Mouse (Mus musculus) myocyte (in vitro differentiated cells): ENCODE results near the gene Abca17. TPM values are rescaled to one million over a fixed set of nuclear protein-coding genes. Genes with fewer than 3 reads are reported as not detected.

Experiments used
- H3K27me3 ChIP-seq: one replicate; pipeline ENCODE4 v1.6.1; 2011; ENCODE audit not compliant: control insufficient read depth, insufficient read depth, insufficient read length
- H3K36me3 ChIP-seq: one replicate; pipeline ENCODE4 v1.6.1; 2011; ENCODE audit not compliant: control insufficient read depth, insufficient read depth
- H3K4me2 ChIP-seq: one replicate; pipeline ENCODE4 v1.6.1; 2011; ENCODE audit warnings: low read depth, control low read depth
- H3K4me3 ChIP-seq: one replicate; pipeline ENCODE4 v1.5.1; 2011; ENCODE audit warnings: mild to moderate bottlenecking, control low read depth, moderate library complexity
- H3K79me2 ChIP-seq: one replicate; pipeline ENCODE4 v1.6.1; 2011; ENCODE audit not compliant: control insufficient read depth, insufficient read depth
- H3ac ChIP-seq: one replicate; pipeline ENCODE4 v1.6.1; 2011; ENCODE audit not compliant: control insufficient read depth, insufficient read length
- CEBPB ChIP-seq: IDR thresholded peaks from 2 replicates; pipeline ENCODE4 v1.6.1; 2011; ENCODE audit warnings: mild to moderate bottlenecking, moderate library complexity; ENCODE audit not compliant: poor library complexity, insufficient read depth, severe bottlenecking
- E2F4 ChIP-seq: IDR thresholded peaks from one replicate; pipeline ENCODE4 v1.6.1; 2011; ENCODE audit warnings: mild to moderate bottlenecking, control low read depth, moderate library complexity; ENCODE audit not compliant: insufficient read depth
- MAX ChIP-seq: IDR thresholded peaks from one replicate; pipeline ENCODE4 v1.6.1; 2011; ENCODE audit warnings: low read depth, mild to moderate bottlenecking, control low read depth
- MYOD1 ChIP-seq, 3 experiments: IDR thresholded peaks; one replicate each; pipeline ENCODE4 v1.6.1; 2011; ENCODE audit warnings: control low read depth in 2 of 3, low read depth in 2 of 3, mild to moderate bottlenecking in 2 of 3, moderate library complexity in 1 of 3; ENCODE audit not compliant: insufficient read length in 2 of 3, control insufficient read depth in 1 of 3
- MYOG ChIP-seq, 3 experiments: IDR thresholded peaks; one replicate each; pipeline ENCODE4 v1.6.1; 2011; ENCODE audit warnings: control low read depth in 2 of 3, low read depth in 2 of 3, mild to moderate bottlenecking in 2 of 3; ENCODE audit not compliant: insufficient read length in 2 of 3, control insufficient read depth in 1 of 3, insufficient read depth in 1 of 3
- POLR2A ChIP-seq: IDR thresholded peaks from one replicate; pipeline ENCODE4 v1.6.1; 2011; ENCODE audit warnings: low read depth, mild to moderate bottlenecking, control low read depth, moderate library complexity; ENCODE audit not compliant: insufficient read length
- POLR2AphosphoS2 ChIP-seq: IDR thresholded peaks from one replicate; pipeline ENCODE4 v1.6.1; 2011; ENCODE audit warnings: low read depth, control low read depth; ENCODE audit not compliant: insufficient read length
- REST ChIP-seq: IDR thresholded peaks from one replicate; pipeline ENCODE4 v1.6.1; 2011; ENCODE audit warnings: mild to moderate bottlenecking, control low read depth, moderate library complexity; ENCODE audit not compliant: insufficient read depth, insufficient read length
- SRF ChIP-seq: IDR thresholded peaks from one replicate; pipeline ENCODE4 v1.6.1; 2011; ENCODE audit warnings: low read depth; ENCODE audit not compliant: control insufficient read depth, insufficient read length
- TCF12 ChIP-seq: IDR thresholded peaks from one replicate; pipeline ENCODE4 v1.6.1; 2011; ENCODE audit warnings: mild to moderate bottlenecking, control low read depth; ENCODE audit not compliant: poor library complexity, insufficient read depth, severe bottlenecking
- TCF3 ChIP-seq: IDR thresholded peaks from one replicate; pipeline ENCODE4 v1.6.1; 2011; ENCODE audit warnings: low read depth, control low read depth; ENCODE audit not compliant: insufficient read length
- USF1 ChIP-seq: IDR thresholded peaks from one replicate; pipeline ENCODE4 v1.6.1; 2011; ENCODE audit warnings: low read depth, mild to moderate bottlenecking, control low read depth, moderate library complexity
- polyA plus RNA-seq: library from polyadenylated mRNA; unstranded; fragments of >200 nt; fragmentation: generic; extraction: Trizol; gene quantifications from one replicate; pipeline ENCODE4 v1.2.1, GENCODE M21; 2012; ENCODE audit warnings: missing spikeins

The Abca17 gene
- polyA plus RNA-seq: not detected

DNA sequence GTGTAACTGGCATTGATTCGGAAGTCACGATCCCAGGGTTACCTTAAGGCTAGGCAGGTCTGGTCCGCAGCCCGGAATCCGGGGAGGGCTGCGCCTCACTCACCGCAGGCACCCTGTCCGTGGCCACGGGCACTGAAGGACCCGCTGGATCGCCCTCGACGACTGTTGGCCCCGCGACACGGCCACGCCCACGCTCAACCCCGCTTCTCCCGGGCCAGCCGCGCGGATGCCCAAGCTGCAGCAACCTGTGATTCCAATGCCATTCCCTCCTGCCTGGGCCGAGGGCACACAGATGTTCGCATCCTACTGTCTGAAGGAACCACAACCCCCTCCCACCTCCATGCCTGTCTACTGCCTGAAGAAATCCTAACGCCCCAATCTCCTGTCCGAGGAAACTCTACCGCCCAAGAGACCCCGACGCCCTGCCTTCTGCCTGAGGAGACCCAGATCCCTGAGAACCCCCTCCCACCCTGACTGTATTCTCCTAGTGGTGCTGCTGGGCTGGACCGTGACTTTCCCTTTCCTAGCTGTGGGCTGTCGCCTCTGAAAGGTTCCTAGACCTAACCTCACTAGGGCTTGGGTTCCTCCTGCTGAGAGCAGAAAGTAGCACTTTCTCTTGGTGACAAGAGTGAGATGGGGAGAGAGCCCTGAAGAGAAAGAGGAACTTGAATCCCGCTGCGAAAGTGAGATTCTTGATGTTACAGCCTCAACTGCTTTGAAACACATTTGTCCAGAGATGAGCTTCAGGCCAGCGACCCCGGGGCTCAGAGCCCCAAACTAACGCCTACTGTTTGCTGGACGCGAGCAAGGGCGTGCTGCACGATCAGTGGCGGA, at the start of gene Abca17:
Gene Abca17 (minus strand): TSS at position 143 of the 834 bp plus-strand sequence.
- no peaks in the 10 kb centered on the region for H3K36me3 ChIP-seq
- H3K4me2 ChIP-seq: peak within 1 kb of the TSS; percentile 94
- H3ac ChIP-seq: no peak within 1 kb of the TSS
- H3K79me2 ChIP-seq: no peaks in the 10 kb centered on the region
- TF ChIP-seq SRF: no peak
- TF ChIP-seq CEBPB: no peak
- TF ChIP-seq USF1: no peak
- no peak for TF ChIP-seq POLR2A
- TF ChIP-seq POLR2AphosphoS2: no peak
- TF ChIP-seq E2F4: no peak
- no peak for TF ChIP-seq TCF12
- no peak for TF ChIP-seq REST
- no peak for TF ChIP-seq MAX
- no peak for TF ChIP-seq TCF3
- TF ChIP-seq MYOD1 (IDR thresholded peaks at IDR 0.05; ENCODE audit: control insufficient read depth in 1 of 3, insufficient read length in 2 of 3, low read depth in 2 of 3): no peak
- no peak for TF ChIP-seq MYOG (IDR thresholded peaks at IDR 0.05; ENCODE audit: control insufficient read depth in 1 of 3, insufficient read depth in 1 of 3, insufficient read length in 2 of 3, low read depth in 2 of 3)
- peaks cover 12% of the 10 kb centered on the region for H3K27me3 ChIP-seq
- peak within 1 kb of the TSS; percentile 14 for H3K4me3 ChIP-seq

DNA sequence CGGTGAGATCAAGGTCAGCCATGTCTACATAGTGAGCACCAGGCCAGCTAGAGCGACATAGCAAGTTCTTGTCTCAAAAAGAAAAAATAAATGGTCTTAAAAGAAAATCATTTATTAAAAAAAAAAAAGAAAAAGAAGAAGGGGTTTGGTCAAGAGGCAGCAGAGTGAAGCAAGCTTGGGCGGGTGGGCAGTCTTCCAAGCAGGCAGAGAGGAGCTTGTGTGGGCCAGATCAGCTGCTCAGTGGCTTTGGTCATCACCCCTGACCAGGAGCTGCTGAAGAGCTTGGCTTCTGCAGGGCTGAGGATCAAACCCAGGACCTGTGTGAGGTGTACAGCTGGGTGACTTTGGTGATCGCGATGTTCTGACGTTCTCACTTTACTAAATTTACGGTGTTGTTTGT, 43.6 kb upstream of the Abca17 start:
- Histone ChIP-seq H3ac (no peak overlapping the region), H3K4me3 (no peak overlapping the region), H3K36me3 (no peaks in the 10 kb centered on the region), H3K27me3 (peaks cover 40% of the 10 kb centered on the region), H3K79me2 (no peaks in the 10 kb centered on the region), H3K4me2 (no peak overlapping the region)
- TF ChIP-seq MYOG (IDR thresholded peaks at IDR 0.05; ENCODE audit: control insufficient read depth in 1 of 3, insufficient read depth in 1 of 3, insufficient read length in 2 of 3, low read depth in 2 of 3): peak in 1 of 3 experiments; percentile 41
- no peak for TF ChIP-seq MAX

DNA sequence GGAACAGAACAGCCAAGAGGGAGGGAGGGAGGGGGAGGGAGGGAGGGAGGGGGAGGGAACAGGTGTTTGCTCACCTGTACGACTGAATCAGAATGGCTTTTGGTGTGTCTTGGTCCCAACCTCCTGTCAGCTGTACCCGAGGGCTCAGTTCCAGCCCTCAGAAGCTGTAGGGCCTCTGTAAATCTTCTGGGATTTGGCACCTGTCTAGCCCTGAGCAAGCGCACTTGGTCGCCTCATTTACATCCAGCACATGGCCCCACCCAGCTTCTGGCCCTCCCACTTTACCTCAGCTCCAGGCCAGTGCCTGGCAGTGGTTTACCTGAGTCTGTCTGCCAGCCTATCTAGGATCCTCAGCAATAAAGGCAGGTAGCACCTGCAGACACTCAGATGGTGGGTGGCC, 42.7 kb upstream of the Abca17 start:
- no peak overlapping the region for H3ac ChIP-seq
- peaks cover 36% of the 10 kb centered on the region for H3K27me3 ChIP-seq
- H3K4me3 ChIP-seq: no peak overlapping the region
- H3K79me2 ChIP-seq: no peaks in the 10 kb centered on the region
- TF ChIP-seq REST (no peak), MYOG (IDR thresholded peaks at IDR 0.05; ENCODE audit: control insufficient read depth in 1 of 3, insufficient read depth in 1 of 3, insufficient read length in 2 of 3, low read depth in 2 of 3) (no peak)
- H3K4me2 ChIP-seq: no peak overlapping the region
- H3K36me3 ChIP-seq: no peaks in the 10 kb centered on the region

DNA sequence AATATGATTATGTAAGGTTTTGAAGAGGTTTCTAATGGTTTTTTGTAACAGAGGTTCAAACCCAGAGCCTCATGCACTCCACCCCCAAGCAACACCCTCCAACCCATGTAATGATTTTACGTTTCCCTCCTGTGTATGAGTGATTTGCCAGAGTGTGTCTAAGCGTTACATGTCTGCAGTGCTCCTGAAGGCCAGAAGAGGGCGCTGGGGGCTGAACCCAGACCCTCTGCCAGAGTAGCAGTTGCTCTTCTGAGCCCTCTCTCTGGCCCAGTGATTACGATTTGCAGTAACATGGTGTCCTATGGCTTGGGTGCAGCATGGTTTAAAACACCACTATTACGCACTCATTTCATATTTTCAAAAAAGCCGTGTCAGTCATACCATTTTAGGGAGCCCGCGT, 40.3 kb upstream of the Abca17 start:
- no peak for TF ChIP-seq POLR2AphosphoS2
- TF ChIP-seq SRF: no peak
- TF ChIP-seq USF1: no peak
- TF ChIP-seq MAX: no peak
- TF ChIP-seq TCF3: no peak
- TF ChIP-seq POLR2A: no peak
- no peak for TF ChIP-seq REST
- no peak for TF ChIP-seq MYOG (IDR thresholded peaks at IDR 0.05; ENCODE audit: control insufficient read depth in 1 of 3, insufficient read depth in 1 of 3, insufficient read length in 2 of 3, low read depth in 2 of 3)
- TF ChIP-seq CEBPB: no peak
- no peak for TF ChIP-seq TCF12
- no peak for TF ChIP-seq MYOD1 (IDR thresholded peaks at IDR 0.05; ENCODE audit: control insufficient read depth in 1 of 3, insufficient read length in 2 of 3, low read depth in 2 of 3)
- TF ChIP-seq E2F4: no peak
- H3K36me3 ChIP-seq: no peaks in the 10 kb centered on the region
- no peak overlapping the region for H3ac ChIP-seq
- H3K4me2 ChIP-seq: no peak overlapping the region
- H3K4me3 ChIP-seq: no peak overlapping the region
- peaks cover 32% of the 10 kb centered on the region for H3K27me3 ChIP-seq
- no peaks in the 10 kb centered on the region for H3K79me2 ChIP-seq

DNA sequence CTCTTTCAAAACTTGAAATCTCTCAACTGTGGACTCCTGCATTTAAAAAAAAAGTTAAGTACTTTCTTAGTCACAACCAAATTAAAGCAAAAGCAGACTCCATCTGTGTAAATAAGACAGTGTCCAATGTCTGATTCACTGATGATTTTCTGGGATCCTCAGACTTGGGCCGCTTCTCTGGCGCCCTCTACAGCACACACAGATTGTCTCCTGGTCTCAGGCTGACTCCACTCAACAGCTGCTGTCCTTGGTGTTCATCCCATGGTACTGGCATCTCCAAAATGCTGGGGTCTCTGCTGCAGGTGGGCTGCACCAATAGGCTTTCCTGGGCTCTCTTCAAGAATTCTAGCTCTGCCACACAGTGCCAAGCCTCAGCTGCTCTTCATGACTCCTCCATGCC, 39.0 kb upstream of the Abca17 start:
- TF ChIP-seq POLR2A (no peak), REST (peak; percentile 11), MYOG (IDR thresholded peaks at IDR 0.05; ENCODE audit: control insufficient read depth in 1 of 3, insufficient read depth in 1 of 3, insufficient read length in 2 of 3, low read depth in 2 of 3) (peak in 1 of 3 experiments; percentile 2)
- Histone ChIP-seq H3ac (no peak overlapping the region), H3K79me2 (no peaks in the 10 kb centered on the region), H3K4me3 (no peak overlapping the region), H3K36me3 (no peaks in the 10 kb centered on the region), H3K4me2 (no peak overlapping the region), H3K27me3 (peaks cover 37% of the 10 kb centered on the region)
